Mouse (Mus musculus): ENCODE measurements around the gene Hdhd5. TPM values are rescaled to one million over a fixed set of nuclear protein-coding genes. Genes with fewer than 3 reads are reported as not detected.

Gene Hdhd5
- polyA plus RNA-seq (2015; fragmentation: Nextera tagmentation; extraction: Ambion mirVana), result 12.5 and 14.2 TPM in 2 replicates

DNA sequence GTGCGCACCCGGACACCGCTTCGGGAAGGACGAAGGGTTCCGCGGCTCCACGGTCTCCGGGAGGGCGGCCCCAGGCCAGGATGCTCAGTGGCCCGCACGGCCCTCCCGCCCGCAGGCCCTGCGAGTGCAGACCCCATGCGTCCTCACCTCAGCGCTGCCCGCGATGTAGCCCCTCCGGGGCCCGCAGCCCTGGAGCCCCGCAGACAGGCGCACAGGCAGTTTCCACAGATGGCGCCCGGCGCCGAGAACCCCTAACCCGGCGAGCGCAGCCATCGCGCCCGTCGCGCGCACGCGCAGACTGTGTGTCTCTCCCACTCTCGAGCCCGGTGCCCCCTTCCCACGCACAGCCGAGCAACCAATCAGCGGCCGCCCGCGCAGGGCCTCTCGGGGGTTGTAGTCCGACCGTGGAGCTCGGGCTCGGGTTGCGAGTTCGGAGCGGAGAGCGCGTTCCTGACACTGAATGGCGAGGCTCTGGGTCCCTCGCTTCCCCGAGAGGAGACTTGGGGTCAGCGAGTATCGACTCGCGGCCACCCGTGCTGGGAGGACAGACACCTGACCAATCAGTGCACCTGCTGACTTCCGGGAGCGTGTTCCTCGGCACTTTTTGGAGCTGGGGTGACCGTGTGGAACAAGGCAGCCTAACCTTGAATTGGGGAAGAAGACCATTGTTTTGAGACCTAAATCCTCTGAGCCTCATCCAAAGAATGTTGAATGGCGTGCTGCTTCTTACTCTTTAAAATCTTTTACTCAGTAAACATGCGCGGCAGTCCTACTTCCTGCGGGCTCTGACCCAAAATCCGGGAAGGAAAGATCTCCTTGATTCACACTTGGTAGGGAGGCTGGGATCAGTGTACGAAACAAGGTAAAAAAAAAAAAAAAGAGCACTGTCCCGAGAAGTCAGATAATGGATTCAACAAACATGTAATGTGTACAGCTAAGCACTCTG is at the start of gene Hdhd5:
Hdhd5 (minus strand) TSS at position 300 of the 946 bp plus-strand sequence.

DNA sequence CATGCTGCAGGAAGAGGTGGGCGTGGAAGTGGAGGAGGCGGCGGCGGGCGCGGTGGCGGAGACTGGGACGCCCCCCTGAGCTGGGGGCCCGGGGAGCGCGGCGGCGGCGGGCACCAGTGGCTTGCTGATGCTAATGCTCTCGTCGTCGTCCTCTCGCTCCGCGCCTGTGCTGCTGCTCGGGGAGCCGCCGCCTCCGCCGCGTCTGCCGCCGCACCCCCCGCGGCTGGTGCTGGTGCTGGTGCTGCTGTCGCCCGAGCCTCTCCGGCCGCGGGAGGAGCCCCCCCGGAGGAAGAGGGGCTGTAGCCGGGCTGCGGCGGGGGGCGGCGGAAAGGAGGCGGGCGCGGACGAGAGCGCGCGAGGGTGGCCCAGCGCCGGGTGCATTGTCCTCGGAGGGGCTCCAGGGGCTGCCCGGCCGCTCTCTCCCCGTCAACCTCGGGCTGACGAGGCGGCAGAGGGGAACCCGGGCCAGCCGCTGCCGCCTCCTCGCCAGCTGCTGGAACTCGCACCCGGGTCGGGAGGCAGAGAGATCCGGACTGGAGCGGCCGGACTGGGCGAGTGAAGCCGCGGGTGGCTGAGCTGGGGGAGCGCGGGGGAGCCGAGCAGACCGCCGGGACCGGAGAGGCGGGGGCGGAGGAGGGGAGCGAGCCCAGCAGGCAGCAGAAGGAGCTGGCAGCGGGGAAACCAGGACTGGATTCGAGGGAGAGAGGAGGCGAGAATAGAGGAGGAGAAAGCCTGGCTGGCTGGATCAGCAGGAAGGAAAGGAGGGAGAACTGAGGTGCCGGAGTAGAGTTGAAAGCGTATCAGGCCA is 37.5 kb downstream of the Hdhd5 start, which contains the start of gene Tmem121b:
Tmem121b (minus strand) TSS at position 434 of the 808 bp plus-strand sequence.

GRCm38 (mm10) chr6:120463086-120463871 is 67.8 kb downstream of the Hdhd5 start, which contains the start of gene Il17ra:
Il17ra (plus strand) TSS chr6:120463247.

Other genes with a start within 250 kb of the Hdhd5 start
- 0.69 and 0.86 TPM in 2 replicates for gene D330020A13Rik, start 237.0 kb downstream of the Hdhd5 start, polyA plus RNA-seq (2015; fragmentation: Nextera tagmentation; extraction: Ambion mirVana)
- 0.50 and 0.52 TPM in 2 replicates for gene B4galnt3, start 236.8 kb downstream of the Hdhd5 start, polyA plus RNA-seq (2015; fragmentation: Nextera tagmentation; extraction: Ambion mirVana)
- gene Kdm5a, start 167.2 kb downstream of the Hdhd5 start, polyA plus RNA-seq (2015; fragmentation: Nextera tagmentation; extraction: Ambion mirVana), result 20.8 and 22.0 TPM in 2 replicates
- 12.7 and 14.4 TPM in 2 replicates for gene Ccdc77, start 166.9 kb downstream of the Hdhd5 start, polyA plus RNA-seq (2015; fragmentation: Nextera tagmentation; extraction: Ambion mirVana)
- gene Il17ra, start 68.1 kb downstream of the Hdhd5 start, polyA plus RNA-seq (2015; fragmentation: Nextera tagmentation; extraction: Ambion mirVana), result 1.9 and 2.4 TPM in 2 replicates
- 0.04 TPM in 1 of 2 replicates, not detected in the other for gene Tmem121b, start 37.5 kb downstream of the Hdhd5 start, polyA plus RNA-seq (2015; fragmentation: Nextera tagmentation; extraction: Ambion mirVana)
- 2.0 and 3.4 TPM in 2 replicates for gene Cecr2, start 135.1 kb upstream of the Hdhd5 start, polyA plus RNA-seq (2015; fragmentation: Nextera tagmentation; extraction: Ambion mirVana)
- 0.51 and 0.72 TPM in 2 replicates for gene Slc25a18, start 242.3 kb upstream of the Hdhd5 start, polyA plus RNA-seq (2015; fragmentation: Nextera tagmentation; extraction: Ambion mirVana)